ENCODE assay signal across 21 mouse cellular contexts in genomic region chr11:68029871-68030270, GRCm38 (mm10).
DNase-seq lines count a peak whose midpoint lies in the region; ATAC-seq lines count a peak whose summit lies in the region.
"Had no signal": no experiment of that assay in that cellular context is flagged by ENCODE, and none has a peak within 500 bp of the region (broad histone marks: within the 10 kb centered on the region; RNA-seq: fewer than 3 reads in every experiment).

No protein-coding gene starts in this region.

- H3K9me3 ChIP-seq in heart, embryonic 10.5 days: no peaks in the 10 kb centered on the region
- no peaks in the 10 kb centered on the region for H3K9me3 ChIP-seq in hindbrain, embryonic 13.5 days
- no peaks in the 10 kb centered on the region for H3K9me3 ChIP-seq in hindbrain, embryonic 16.5 days (ENCODE audit: control insufficient read depth, low read length)
- H3K9me3 ChIP-seq: embryonic facial prominence, embryonic 10.5 days; forebrain, embryonic 13.5 days; heart, embryonic 15.5 days; hindbrain, embryonic 10.5 days; hindbrain, embryonic 15.5 days had no signal

- H3K4me3 ChIP-seq in heart, embryonic 10.5 days: no peak overlapping the region
- H3K4me3 ChIP-seq in hindbrain, embryonic 13.5 days: no peak overlapping the region
- H3K4me3 ChIP-seq in hindbrain, embryonic 16.5 days (ENCODE audit: low read length): no peak overlapping the region
- H3K4me3 ChIP-seq: embryonic facial prominence, embryonic 10.5 days; forebrain, embryonic 13.5 days; heart, embryonic 15.5 days; hindbrain, embryonic 10.5 days; hindbrain, embryonic 15.5 days had no signal

- no peaks in the 10 kb centered on the region for H3K27me3 ChIP-seq in heart, embryonic 10.5 days (ENCODE audit: insufficient read depth, poor library complexity, severe bottlenecking)
- H3K27me3 ChIP-seq in hindbrain, embryonic 13.5 days: no peaks in the 10 kb centered on the region; the same call in 1 of the 2 replicates
- no peaks in the 10 kb centered on the region for H3K27me3 ChIP-seq in hindbrain, embryonic 16.5 days (replicated peaks; ENCODE audit: control insufficient read depth, insufficient read depth, low read length)
- H3K27me3 ChIP-seq: CH12.LX; forebrain, embryonic 13.5 days; heart, embryonic 15.5 days; hindbrain, embryonic 15.5 days had no signal

- H3K36me3 ChIP-seq in heart, embryonic 10.5 days: no peaks in the 10 kb centered on the region
- H3K36me3 ChIP-seq in hindbrain, embryonic 13.5 days: no peaks in the 10 kb centered on the region
- no peaks in the 10 kb centered on the region for H3K36me3 ChIP-seq in hindbrain, embryonic 16.5 days (ENCODE audit: control insufficient read depth, insufficient read depth, low read length)
- H3K36me3 ChIP-seq: embryonic facial prominence, embryonic 10.5 days; heart, embryonic 15.5 days; hindbrain, embryonic 10.5 days; hindbrain, embryonic 15.5 days had no signal

- 0 out of 2 replicates have a peak, but pooled peaks cover 4% of the 10 kb centered on the region for H3K4me1 ChIP-seq in heart, embryonic 10.5 days
- peaks cover 3% of the 10 kb centered on the region; the same call in 1 of the 2 replicates for H3K4me1 ChIP-seq in hindbrain, embryonic 13.5 days (replicated peaks)
- no peaks in the 10 kb centered on the region for H3K4me1 ChIP-seq in hindbrain, embryonic 16.5 days (ENCODE audit: control insufficient read depth, insufficient read depth, low read depth, low read length)
- H3K4me1 ChIP-seq: hindbrain, embryonic 15.5 days had no signal

- H3K4me2 ChIP-seq in hindbrain, embryonic 13.5 days: no peak overlapping the region
- no peak overlapping the region for H3K4me2 ChIP-seq in hindbrain, embryonic 16.5 days (ENCODE audit: low read length)
- H3K4me2 ChIP-seq: forebrain, embryonic 13.5 days; heart, embryonic 15.5 days; hindbrain, embryonic 15.5 days had no signal

- ATAC-seq in hindbrain, embryonic 13.5 days (ENCODE audit: low FRiP score): no peak
- no peak for ATAC-seq in hindbrain, embryonic 16.5 days
- ATAC-seq: forebrain, embryonic 13.5 days; inflammation-experienced regulatory T-cells, adult 6 months; intestine, postnatal 0 days had no signal

- H3K27ac ChIP-seq in heart, embryonic 10.5 days: no peak overlapping the region
- 0 out of 2 replicates have a peak overlapping the region, but pooled peaks have one; percentile 12 for H3K27ac ChIP-seq in hindbrain, embryonic 13.5 days
- H3K27ac ChIP-seq in hindbrain, embryonic 16.5 days (ENCODE audit: low read depth, low read length): no peak overlapping the region
- H3K27ac ChIP-seq: forebrain, embryonic 13.5 days; heart, embryonic 15.5 days; hindbrain, embryonic 15.5 days had no signal

- peak; percentile 27 for DNase-seq in heart, adult 8-10 months (ENCODE audit: low spot score)
- no peak for DNase-seq in heart, embryonic 10.5 days (ENCODE audit: low spot score)
- DNase-seq in heart, postnatal 4 days: peak; percentile 34
- DNase-seq in kidney, adult 18-20 months: no peak
- no peak for DNase-seq in urinary bladder, postnatal 10 days (ENCODE audit: low spot score)
- DNase-seq: adrenal gland, adult 2 months; adrenal gland, postnatal 25 days; cerebellum, adult 2 months; cerebellum, postnatal 10 days; forebrain, postnatal 0 days; gastrocnemius, postnatal 14 days had no signal

- H3K9ac ChIP-seq in hindbrain, embryonic 13.5 days: no peak overlapping the region
- H3K9ac ChIP-seq in hindbrain, embryonic 16.5 days (ENCODE audit: low read depth, low read length): no peak overlapping the region
- H3K9ac ChIP-seq: forebrain, embryonic 13.5 days; forebrain, postnatal 0 days; heart, embryonic 15.5 days; hindbrain, embryonic 15.5 days had no signal

- WGBS in heart, embryonic 10.5 days: 47% methylated on average over 3 of the region's 3 CpGs
- 9% methylated on average over 3 of the region's 3 CpGs for WGBS in hindbrain, embryonic 13.5 days
- 10% methylated on average over 3 of the region's 3 CpGs for WGBS in hindbrain, embryonic 16.5 days

Comparison
In these comparisons a context has a peak if more than half of its experiments do, and no peak if none do; other contexts are left out.
1. DNase-seq: peak in heart, adult 8-10 months (single experiment) and heart, postnatal 4 days (single experiment); none in heart, embryonic 10.5 days (single experiment), kidney, adult 18-20 months (single experiment) and urinary bladder, postnatal 10 days (single experiment).